Mouse (Mus musculus) spleen, adult 2 months (tissue): ENCODE results near the gene Brd1. TPM values are rescaled to one million over a fixed set of nuclear protein-coding genes. Genes with fewer than 3 reads are reported as not detected.

Experiments used
- DNase-seq, 2 experiments: peaks; one replicate each; pipeline versions ENCODE4 v3.0.0 to v3.0.0-alpha.2; 2012 to 2021; ENCODE audit warnings: low spot score in 2 of 2, low read depth in 1 of 2
- H3K27ac ChIP-seq: fragments of 200-500 bp; 2 replicates; pipeline ENCODE4 v1.5.1; 2012; ENCODE audit warnings: low read length, inconsistent platforms; ENCODE audit not compliant: insufficient read depth
- H3K27me3 ChIP-seq: fragments of 200-500 bp; 2 replicates; pipeline ENCODE4 v1.6.1; 2012; ENCODE audit warnings: mild to moderate bottlenecking, moderate library complexity, low read length, inconsistent platforms; ENCODE audit not compliant: control insufficient read depth, insufficient read depth
- H3K36me3 ChIP-seq: fragments of 200-500 bp; 2 replicates; pipeline ENCODE4 v1.6.1; 2012; ENCODE audit warnings: mild to moderate bottlenecking, low read length, inconsistent platforms; ENCODE audit not compliant: control insufficient read depth, insufficient read depth
- H3K4me1 ChIP-seq: fragments of 200-500 bp; 2 replicates; pipeline ENCODE4 v1.6.1; 2011; ENCODE audit warnings: inconsistent platforms; ENCODE audit not compliant: control insufficient read depth, insufficient read depth, insufficient read length
- H3K4me3 ChIP-seq: fragments of 200-500 bp; 2 replicates; pipeline ENCODE4 v1.5.1; 2011; ENCODE audit warnings: mild to moderate bottlenecking, inconsistent platforms; ENCODE audit not compliant: insufficient read depth, insufficient read length; ENCODE audit errors: extremely low read depth
- CTCF ChIP-seq: fragments of 200-500 bp; IDR thresholded peaks from 2 replicates; pipeline ENCODE4 v1.5.1; 2011; ENCODE audit warnings: mild to moderate bottlenecking, inconsistent platforms; ENCODE audit not compliant: insufficient read depth, insufficient read length, insufficient replicate concordance; ENCODE audit errors: extremely low read depth
- POLR2A ChIP-seq: fragments of 200-500 bp; IDR thresholded peaks from 2 replicates; pipeline ENCODE4 v1.6.1; 2011; ENCODE audit warnings: low read depth, low read length, inconsistent platforms
- WGBS: fragments of 180-500 bp; shearing (Covaris S2); methylation state at CpG from one replicate; pipeline ENCODE4 v1.1.7; 2018; 5-methylcytosine and 5-hydroxymethylcytosine counted together
- polyA plus RNA-seq: library from polyadenylated mRNA; depleted of rRNA; stranded (reverse); fragments of >200 nt; gene quantifications from 2 replicates; pipeline ENCODE4 v1.2.3, GENCODE M21; 2012

Gene Brd1
- polyA plus RNA-seq, 1 experiment: 13.2 TPM

DNA sequence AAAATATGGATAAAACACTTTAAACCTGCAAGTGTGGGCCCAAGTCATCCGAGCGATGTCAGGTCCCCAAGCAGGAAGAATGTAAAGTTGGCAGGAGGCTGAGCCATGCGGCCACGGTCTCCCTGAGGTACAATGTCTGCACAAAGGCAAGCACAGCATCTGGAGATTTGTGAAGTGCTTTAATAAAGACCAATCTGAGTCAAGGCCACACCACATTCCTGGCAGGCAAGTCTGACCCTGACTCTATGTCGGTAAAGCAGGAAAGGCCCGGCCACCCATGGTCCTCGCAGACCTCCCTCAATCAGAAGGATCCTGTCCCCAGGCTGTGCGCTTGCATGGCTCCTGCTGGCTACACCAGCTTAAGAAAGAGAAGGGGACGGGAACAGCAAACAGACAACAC lies 41.3 kb downstream of the Brd1 start:
- Histone ChIP-seq H3K4me1 (no peaks in the 10 kb centered on the region), H3K36me3 (peaks cover 71% of the 10 kb centered on the region), H3K27me3 (no peaks in the 10 kb centered on the region), H3K27ac (no peak overlapping the region), H3K4me3 (no peak overlapping the region)
- no peak for TF ChIP-seq CTCF
- TF ChIP-seq POLR2A: no peak
- 93% methylated on average over 9 of the region's 9 CpGs for WGBS
- no peak for DNase-seq

DNA sequence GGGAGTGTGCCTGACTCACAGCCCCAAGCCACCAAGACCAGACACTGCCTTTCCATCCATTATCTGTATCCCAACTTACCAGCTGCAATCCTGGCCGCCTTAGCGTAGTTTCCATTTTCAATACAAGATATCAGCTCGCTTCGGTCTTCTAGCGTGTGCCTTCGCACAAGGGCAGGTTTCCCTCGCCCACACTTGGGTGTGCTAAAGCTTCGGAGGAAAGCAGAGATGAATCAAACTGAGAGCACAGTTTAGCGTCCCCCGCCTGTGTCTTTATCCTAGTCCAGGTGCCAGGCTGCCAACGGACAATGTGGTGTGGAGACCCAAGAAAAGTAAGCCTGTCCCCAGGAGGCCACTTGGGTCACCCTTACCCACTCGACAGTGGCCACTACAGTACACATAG lies 42.9 kb downstream of the Brd1 start:
- WGBS: 96% methylated on average over 12 of the region's 12 CpGs
- no peak for TF ChIP-seq CTCF
- TF ChIP-seq POLR2A: no peak

DNA sequence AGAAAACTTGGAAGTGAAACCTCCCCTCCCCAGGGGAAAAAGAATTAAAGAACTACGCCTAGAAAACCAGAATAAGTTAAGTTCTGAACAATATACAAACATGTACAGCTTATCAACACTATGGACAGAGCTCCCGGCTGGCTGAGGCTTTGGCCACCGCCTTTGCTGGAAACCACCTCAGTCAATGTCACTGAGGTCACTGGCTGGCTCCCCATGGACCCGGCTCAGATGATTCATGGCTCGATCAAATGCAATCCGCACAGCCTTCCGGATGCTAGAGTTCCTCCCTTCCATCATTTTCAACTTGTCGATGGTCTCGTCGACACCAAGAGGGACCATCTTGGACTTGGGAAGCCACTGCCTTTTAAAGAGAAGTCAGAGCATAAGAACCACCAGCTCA lies 45.9 kb downstream of the Brd1 start:
- no peaks in the 10 kb centered on the region for H3K4me1 ChIP-seq
- DNase-seq: no peak
- no peaks in the 10 kb centered on the region for H3K27me3 ChIP-seq
- 81% methylated on average over 10 of the region's 10 CpGs for WGBS
- TF ChIP-seq CTCF (no peak), POLR2A (no peak)
- H3K36me3 ChIP-seq: peaks cover 54% of the 10 kb centered on the region
- H3K27ac ChIP-seq: no peak overlapping the region
- H3K4me3 ChIP-seq: no peak overlapping the region

More for the DNA sequence above, 42.9 kb downstream of the Brd1 start:
- H3K36me3 ChIP-seq: peaks cover 71% of the 10 kb centered on the region
- H3K27me3 ChIP-seq: no peaks in the 10 kb centered on the region
- H3K4me3 ChIP-seq: no peak overlapping the region
- H3K4me1 ChIP-seq: no peaks in the 10 kb centered on the region
- H3K27ac ChIP-seq: no peak overlapping the region
- no peak for DNase-seq

DNA sequence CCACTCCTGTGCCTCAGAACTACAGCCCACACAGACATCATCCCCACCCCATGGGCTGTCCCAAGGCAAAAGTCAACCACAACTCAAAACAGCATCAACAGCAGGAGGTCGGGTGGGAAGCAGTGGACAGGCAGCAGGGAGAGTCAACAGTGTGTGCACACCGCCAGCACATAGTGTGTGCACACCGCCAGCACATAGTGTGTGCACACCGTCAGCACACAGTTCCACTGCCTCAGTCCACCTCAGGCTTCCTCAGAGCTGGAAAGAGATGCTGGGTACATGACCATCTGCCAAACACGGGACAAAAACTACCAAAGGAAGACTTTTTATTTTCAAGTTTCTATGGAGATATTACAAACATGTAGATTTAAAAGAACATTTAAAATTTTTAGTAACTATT lies 47.3 kb downstream of the Brd1 start:
- Histone ChIP-seq H3K4me1 (no peaks in the 10 kb centered on the region), H3K4me3 (no peak overlapping the region), H3K27me3 (no peaks in the 10 kb centered on the region), H3K36me3 (peaks cover 49% of the 10 kb centered on the region), H3K27ac (no peak overlapping the region)
- DNase-seq: no peak
- TF ChIP-seq CTCF: no peak
- no peak for TF ChIP-seq POLR2A
- WGBS: 90% methylated on average over 5 of the region's 5 CpGs

DNA sequence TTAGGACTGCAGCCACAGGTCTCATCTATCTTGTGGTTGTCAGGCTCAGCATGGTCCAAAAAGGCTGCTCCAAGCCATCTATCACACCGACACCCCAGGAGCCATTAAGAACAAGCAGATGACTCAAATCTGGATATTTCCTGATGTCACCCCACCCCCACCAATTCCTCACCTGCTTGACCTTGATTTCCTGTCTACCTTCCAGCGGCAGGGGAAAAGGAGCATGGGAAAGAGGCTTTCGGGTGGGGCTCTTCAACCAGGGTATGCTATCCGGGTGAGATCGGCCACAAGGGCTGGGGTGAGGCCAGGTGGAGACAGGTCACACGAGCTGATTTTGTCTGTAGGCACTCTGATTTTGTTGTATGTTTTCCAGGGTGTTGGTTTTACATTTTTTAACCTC lies 50.0 kb downstream of the Brd1 start:
- Histone ChIP-seq H3K4me1 (no peaks in the 10 kb centered on the region), H3K4me3 (no peak overlapping the region), H3K27ac (no peak overlapping the region), H3K36me3 (peaks cover 23% of the 10 kb centered on the region), H3K27me3 (no peaks in the 10 kb centered on the region)
- 82% methylated on average over 6 of the region's 6 CpGs for WGBS
- DNase-seq: no peak
- no peak for TF ChIP-seq POLR2A
- TF ChIP-seq CTCF: no peak

DNA sequence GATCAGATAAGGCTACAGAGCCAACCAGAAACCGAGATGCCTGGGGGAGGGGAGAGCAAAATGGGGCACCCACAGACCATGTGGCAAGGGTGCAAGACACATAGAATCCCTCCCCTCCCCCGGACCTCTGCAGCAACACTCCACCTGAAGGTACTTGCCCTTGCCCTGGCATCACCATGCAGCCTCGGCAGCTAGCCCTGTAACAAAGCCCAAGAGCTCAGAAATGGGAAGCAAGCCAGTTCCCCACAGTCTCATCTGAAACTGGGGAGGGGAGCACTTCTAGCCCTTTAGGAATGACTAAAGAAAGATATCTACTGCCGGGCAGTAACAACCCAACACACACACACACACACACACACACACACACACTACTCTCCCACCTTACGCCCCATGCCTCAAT lies 53.1 kb downstream of the Brd1 start:
- 58% methylated on average over 5 of the region's 5 CpGs for WGBS
- Histone ChIP-seq H3K4me3 (no peak overlapping the region), H3K27ac (no peak overlapping the region), H3K36me3 (peaks cover 2% of the 10 kb centered on the region; the same call in 1 of the 2 replicates), H3K4me1 (no peaks in the 10 kb centered on the region), H3K27me3 (no peaks in the 10 kb centered on the region)
- TF ChIP-seq CTCF (no peak), POLR2A (no peak)
- no peak for DNase-seq

DNA sequence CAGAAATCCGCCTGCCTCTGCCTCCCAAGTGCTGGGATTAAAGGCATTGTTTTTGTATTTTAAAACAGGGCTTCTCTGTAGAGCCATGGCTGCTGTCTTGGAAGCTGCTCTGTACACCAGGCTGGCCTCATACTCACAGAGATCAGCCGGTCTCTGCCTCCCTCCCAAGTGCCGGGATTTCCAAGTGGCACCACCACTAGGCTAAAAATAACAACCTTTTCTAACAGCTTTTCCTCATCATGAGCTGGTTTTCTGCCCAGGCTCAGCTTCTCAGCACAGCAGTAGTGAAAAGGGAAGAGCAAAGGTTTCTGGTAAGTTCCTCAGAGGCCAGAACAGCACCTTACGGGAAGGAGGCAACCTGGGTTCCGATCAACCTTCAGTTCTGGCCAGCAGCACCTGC lies 56.5 kb downstream of the Brd1 start:
- no peaks in the 10 kb centered on the region for H3K36me3 ChIP-seq
- no peaks in the 10 kb centered on the region for H3K4me1 ChIP-seq
- no peak overlapping the region for H3K4me3 ChIP-seq
- 81% methylated on average over 5 of the region's 5 CpGs for WGBS
- DNase-seq: no peak
- H3K27me3 ChIP-seq: no peaks in the 10 kb centered on the region
- H3K27ac ChIP-seq: no peak overlapping the region
- no peak for TF ChIP-seq CTCF
- no peak for TF ChIP-seq POLR2A
